In the genomic region with DNA sequence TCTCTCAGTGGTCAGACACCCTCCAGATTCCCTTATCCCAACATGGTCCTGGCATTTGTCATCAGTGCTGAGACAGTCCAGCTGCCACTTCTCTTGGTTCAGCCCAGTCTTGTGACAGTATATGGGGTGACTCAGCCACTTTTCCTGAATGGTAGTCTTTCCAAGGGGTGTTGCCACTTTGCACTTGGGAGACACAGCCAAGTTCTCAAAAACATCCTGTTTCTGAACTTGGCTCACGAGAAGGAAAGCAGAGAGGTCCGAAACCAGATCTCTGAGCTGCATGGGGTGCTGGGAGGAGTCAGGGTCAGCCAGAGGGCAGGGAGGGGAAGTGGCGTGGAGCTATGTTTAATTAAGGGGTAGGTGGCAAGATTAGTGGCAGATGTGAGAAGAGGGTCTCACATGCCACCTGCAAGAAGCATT, we compare ENCODE assay signal across 8 mouse cellular contexts. TPM values are rescaled to one million over a fixed set of nuclear protein-coding genes. Genes with fewer than 3 reads are reported as not detected.
DNase-seq lines count a peak whose midpoint lies in the region; ATAC-seq lines count a peak whose summit lies in the region.

No protein-coding gene starts in this region.

- H3K27ac ChIP-seq in embryonic facial prominence, embryonic 15.5 days (replicated peaks) = 0 out of 2 replicates have a peak overlapping the region, but pooled peaks have one; percentile 24
- no peak overlapping the region for H3K27ac ChIP-seq in midbrain, embryonic 11.5 days (ENCODE audit: low read depth, low read length)

- 5% methylated on average over 3 of the region's 3 CpGs for WGBS in embryonic facial prominence, embryonic 15.5 days
- whole genome bisulfite sequencing in midbrain, embryonic 11.5 days = 46% methylated on average over 3 of the region's 3 CpGs

- H3K36me3 ChIP-seq in embryonic facial prominence, embryonic 15.5 days = no peaks in the 10 kb centered on the region
- no peaks in the 10 kb centered on the region for H3K36me3 ChIP-seq in midbrain, embryonic 11.5 days (ENCODE audit: control insufficient read depth, insufficient read depth, low read length)

- H3K4me2 ChIP-seq in embryonic facial prominence, embryonic 15.5 days (replicated peaks) = no peak overlapping the region
- H3K4me2 ChIP-seq in midbrain, embryonic 11.5 days = no peak overlapping the region

- H3K9me3 ChIP-seq in embryonic facial prominence, embryonic 15.5 days (replicated peaks) = no peaks in the 10 kb centered on the region
- no peaks in the 10 kb centered on the region for H3K9me3 ChIP-seq in midbrain, embryonic 11.5 days (ENCODE audit: control insufficient read depth, low read length)

- H3K27me3 ChIP-seq in embryonic facial prominence, embryonic 15.5 days = no peaks in the 10 kb centered on the region
- H3K27me3 ChIP-seq in midbrain, embryonic 11.5 days (ENCODE audit: control insufficient read depth, insufficient read depth, low read length) = no peaks in the 10 kb centered on the region

- no peak for ATAC-seq in embryonic facial prominence, embryonic 15.5 days (ENCODE audit: insufficient number of reproducible peaks, low FRiP score, low TSS enrichment, low read depth)
- no peak for ATAC-seq in midbrain, embryonic 11.5 days (ENCODE audit: low FRiP score)

- no peak overlapping the region for H3K9ac ChIP-seq in embryonic facial prominence, embryonic 15.5 days
- H3K9ac ChIP-seq in midbrain, embryonic 11.5 days (ENCODE audit: low read length) = no peak overlapping the region

- peaks cover 18% of the 10 kb centered on the region for H3K4me1 ChIP-seq in embryonic facial prominence, embryonic 15.5 days
- no peaks in the 10 kb centered on the region for H3K4me1 ChIP-seq in midbrain, embryonic 11.5 days (ENCODE audit: control insufficient read depth, insufficient read depth, low read length)

- H3K4me3 ChIP-seq in embryonic facial prominence, embryonic 15.5 days (replicated peaks) = no peak overlapping the region
- no peak overlapping the region for H3K4me3 ChIP-seq in midbrain, embryonic 11.5 days (ENCODE audit: low read depth, low read length)

- peak; percentile 13 for DNase-seq in embryo, embryonic 10.5 days (ENCODE audit: low spot score)
- no peak for DNase-seq in embryo, embryonic 9.5 days (ENCODE audit: extremely low spot score)
- peak; percentile 50 for DNase-seq in heart, postnatal 4 days
- peak; percentile 79 for DNase-seq in lung, postnatal 10 days
- DNase-seq in neural tube, embryonic 10.5 days (ENCODE audit: extremely low spot score, low spot score) = no peak
- no peak for DNase-seq in thymus, postnatal 4 days
- DNase-seq in midbrain, embryonic 11.5 days (ENCODE audit: low spot score, missing footprints) = no peak

RNA-seq across cellular contexts. Expression of a gene that starts 34.0 kb away (rescaled TPM):
- 44.9 and 48.5 TPM in 2 replicates for polyA plus RNA-seq in embryonic facial prominence, embryonic 15.5 days (2015; fragmentation: Nextera tagmentation; extraction: Ambion mirVana)
- 10 to 100 TPM; 53.3 to 54.0 TPM for total RNA-seq in heart, postnatal 4 days (2021)
- polyA plus RNA-seq in midbrain, embryonic 11.5 days (2014; fragmentation: Nextera tagmentation; extraction: Ambion mirVana) = 129 and 137 TPM in 2 replicates

Comparison
In these comparisons a context has a peak if more than half of its experiments do, and no peak if none do; other contexts are left out.
1. DNase-seq: peak in embryo, embryonic 10.5 days (single experiment), heart, postnatal 4 days (single experiment) and lung, postnatal 10 days (single experiment); none in embryo, embryonic 9.5 days (single experiment), neural tube, embryonic 10.5 days (single experiment), thymus, postnatal 4 days (single experiment) and midbrain, embryonic 11.5 days (single experiment).